Mouse (Mus musculus): ENCODE data around the gene Ssh1.
A peak's percentile ranks its signal among the peaks of the same experiment; 100 is the strongest.

DNA sequence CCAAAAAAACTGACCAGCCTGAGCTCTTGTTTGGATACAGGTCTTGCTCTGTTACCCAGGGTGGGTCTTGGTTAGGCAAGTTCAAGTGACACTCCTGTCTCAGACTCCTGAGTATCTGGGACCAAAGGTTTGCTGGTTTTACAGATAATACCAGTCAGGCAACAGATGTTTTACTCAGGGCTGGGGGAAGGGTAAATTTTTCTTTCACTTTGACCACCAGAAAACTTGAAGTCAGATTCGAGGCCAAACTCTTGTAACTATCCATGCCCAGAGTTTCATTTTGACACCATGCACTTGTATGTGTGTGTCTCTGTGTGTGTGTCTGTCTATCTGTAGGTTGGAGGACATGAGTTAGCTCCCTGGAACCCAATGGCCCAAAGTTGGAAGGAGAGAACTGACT, 13.2 kb downstream of the Ssh1 start:
- TF ChIP-seq POLR2A (IDR thresholded peaks at IDR 0.05; ENCODE audit: low read depth, low read length) (no peak), EP300 (IDR thresholded peaks at IDR 0.05; ENCODE audit: low read length) (peak; percentile 57; the same call in 1 of the 2 replicates), CTCF (conservative IDR thresholded peaks at IDR 0.05 in 1 of 2, IDR thresholded peaks at IDR 0.05 in 1 of 2; ENCODE audit: low read depth in 2 of 2, low read length in 2 of 2) (no peak)

Measured in CH12.LX (cell line).